ENCODE assay signal across 11 mouse cellular contexts in genomic region chr19:53259541-53259940, GRCm38 (mm10). TPM values are rescaled to one million over a fixed set of nuclear protein-coding genes. Genes with fewer than 3 reads are reported as not detected.
DNase-seq lines count a peak whose midpoint lies in the region; ATAC-seq and TF ChIP-seq lines count a peak whose summit lies in the region.
"Had no signal": no experiment of that assay in that cellular context is flagged by ENCODE, and none has a peak within 500 bp of the region (broad histone marks: within the 10 kb centered on the region; RNA-seq: fewer than 3 reads in every experiment).

No protein-coding gene starts in this region.

- 0 out of 2 replicates have a peak, but pooled peaks cover 4% of the 10 kb centered on the region for H3K4me1 ChIP-seq in lung, embryonic 14.5 days (ENCODE audit: insufficient read depth)
- no peaks in the 10 kb centered on the region for H3K4me1 ChIP-seq in lung, postnatal 0 days (ENCODE audit: insufficient read depth, low read depth, low read length)
- no peaks in the 10 kb centered on the region for H3K4me1 ChIP-seq in embryonic facial prominence, embryonic 14.5 days (ENCODE audit: control insufficient read depth, insufficient read depth, low read length)
- peaks cover 6% of the 10 kb centered on the region; the same call in 1 of the 2 replicates for H3K4me1 ChIP-seq in intestine, embryonic 15.5 days (replicated peaks)
- peaks cover 34% of the 10 kb centered on the region for H3K4me1 ChIP-seq in small intestine, adult 2 months (ENCODE audit: control insufficient read depth, insufficient read depth, insufficient read length, low read length)
- H3K4me1 ChIP-seq: embryonic facial prominence, embryonic 15.5 days had no signal

- H3K4me2 ChIP-seq in lung, embryonic 14.5 days: no peak overlapping the region
- H3K4me2 ChIP-seq in lung, postnatal 0 days (replicated peaks; ENCODE audit: low read depth, low read length): no peak overlapping the region
- no peak overlapping the region for H3K4me2 ChIP-seq in embryonic facial prominence, embryonic 14.5 days (ENCODE audit: low read depth, low read length)
- H3K4me2 ChIP-seq in intestine, embryonic 15.5 days (replicated peaks): no peak overlapping the region
- H3K4me2 ChIP-seq: embryonic facial prominence, embryonic 15.5 days; lung, embryonic 15.5 days; neural tube, embryonic 13.5 days had no signal

- 59% methylated on average over 5 of the region's 5 CpGs for WGBS in lung, embryonic 14.5 days
- 50% methylated on average over 5 of the region's 5 CpGs for WGBS in lung, postnatal 0 days
- WGBS in embryonic facial prominence, embryonic 14.5 days: 68% methylated on average over 5 of the region's 5 CpGs
- 63% methylated on average over 5 of the region's 5 CpGs for WGBS in intestine, embryonic 15.5 days
- 63% methylated on average over 5 of the region's 5 CpGs for WGBS in small intestine, adult 2 months

- no peak overlapping the region for H3K27ac ChIP-seq in lung, embryonic 14.5 days (ENCODE audit: low read depth)
- no peak overlapping the region for H3K27ac ChIP-seq in lung, postnatal 0 days (ENCODE audit: low read length)
- H3K27ac ChIP-seq in embryonic facial prominence, embryonic 14.5 days (replicated peaks; ENCODE audit: low read depth, low read length): no peak overlapping the region
- H3K27ac ChIP-seq in intestine, embryonic 15.5 days: no peak overlapping the region
- H3K27ac ChIP-seq in small intestine, adult 2 months (ENCODE audit: insufficient read depth, low read depth, low read length): peak overlapping the region; percentile 95
- H3K27ac ChIP-seq: embryonic facial prominence, embryonic 15.5 days; lung, embryonic 15.5 days; neural tube, embryonic 13.5 days had no signal

- ATAC-seq in lung, embryonic 14.5 days (ENCODE audit: insufficient read depth): peak; percentile 14; the same call in 1 of the 2 replicates
- no peak for ATAC-seq in lung, postnatal 0 days
- peak; percentile 56; the same call in 1 of the 2 replicates for ATAC-seq in embryonic facial prominence, embryonic 14.5 days (ENCODE audit: low read depth)
- ATAC-seq in intestine, embryonic 15.5 days: peak; percentile 37; the same call in 1 of the 2 replicates

- no peak overlapping the region; the same call in 1 of the 2 replicates for H3K9ac ChIP-seq in lung, embryonic 14.5 days
- H3K9ac ChIP-seq in lung, postnatal 0 days (replicated peaks; ENCODE audit: low read depth): no peak overlapping the region
- no peak overlapping the region for H3K9ac ChIP-seq in embryonic facial prominence, embryonic 14.5 days (ENCODE audit: low read depth, low read length)
- H3K9ac ChIP-seq in intestine, embryonic 15.5 days: no peak overlapping the region
- H3K9ac ChIP-seq: embryonic facial prominence, embryonic 15.5 days; lung, embryonic 15.5 days; neural tube, embryonic 13.5 days had no signal

- DNase-seq in lung, embryonic 14.5 days: no peak
- DNase-seq in lung, postnatal 0 days (ENCODE audit: low spot score): no peak
- no peak for DNase-seq in embryonic facial prominence, embryonic 14.5 days (ENCODE audit: low spot score)
- no peak for DNase-seq in layer of hippocampus, postnatal 25 days (ENCODE audit: extremely low spot score in 1 of 2, low spot score in 1 of 2)
- DNase-seq in adrenal gland, postnatal 4 days (ENCODE audit: low spot score in 2 of 2): no peak
- no peak for DNase-seq in gastrocnemius, postnatal 10 days

- no peak overlapping the region for H3K4me3 ChIP-seq in lung, embryonic 14.5 days (ENCODE audit: low read depth, low read length)
- H3K4me3 ChIP-seq in lung, postnatal 0 days (ENCODE audit: low read depth, low read length): no peak overlapping the region
- H3K4me3 ChIP-seq in embryonic facial prominence, embryonic 14.5 days (ENCODE audit: low read depth, low read length): no peak overlapping the region
- no peak overlapping the region for H3K4me3 ChIP-seq in intestine, embryonic 15.5 days (replicated peaks)
- H3K4me3 ChIP-seq in small intestine, adult 2 months (ENCODE audit: low read depth, low read length): no peak overlapping the region
- H3K4me3 ChIP-seq: embryonic facial prominence, embryonic 15.5 days; lung, embryonic 15.5 days; neural tube, embryonic 13.5 days had no signal

- TF ChIP-seq CTCF in lung, embryonic 14.5 days (IDR thresholded peaks at IDR 0.05; ENCODE audit: low read depth): no peak
- TF ChIP-seq CTCF in lung, postnatal 0 days (IDR thresholded peaks at IDR 0.05): no peak
- TF ChIP-seq CTCF in small intestine, adult 2 months (IDR thresholded peaks at IDR 0.05; ENCODE audit: extremely low read depth, insufficient read length, insufficient replicate concordance, low read depth, low read length): no peak

- no peaks in the 10 kb centered on the region for H3K27me3 ChIP-seq in lung, embryonic 14.5 days (ENCODE audit: insufficient read depth, low read length)
- H3K27me3 ChIP-seq in lung, postnatal 0 days (replicated peaks; ENCODE audit: insufficient read depth, low read length): no peaks in the 10 kb centered on the region
- no peaks in the 10 kb centered on the region for H3K27me3 ChIP-seq in embryonic facial prominence, embryonic 14.5 days (replicated peaks; ENCODE audit: control insufficient read depth, insufficient read depth, low read length)
- no peaks in the 10 kb centered on the region for H3K27me3 ChIP-seq in intestine, embryonic 15.5 days (replicated peaks)
- no peaks in the 10 kb centered on the region for H3K27me3 ChIP-seq in small intestine, adult 2 months (ENCODE audit: control insufficient read depth, insufficient read depth, low read length)
- H3K27me3 ChIP-seq: embryonic facial prominence, embryonic 15.5 days; lung, embryonic 15.5 days; neural tube, embryonic 13.5 days had no signal

- H3K36me3 ChIP-seq in lung, embryonic 14.5 days (ENCODE audit: insufficient read depth): no peaks in the 10 kb centered on the region
- no peaks in the 10 kb centered on the region for H3K36me3 ChIP-seq in lung, postnatal 0 days (ENCODE audit: insufficient read depth, low read length)
- H3K36me3 ChIP-seq in embryonic facial prominence, embryonic 14.5 days (ENCODE audit: control insufficient read depth, insufficient read depth, low read length): no peaks in the 10 kb centered on the region
- H3K36me3 ChIP-seq in intestine, embryonic 15.5 days: no peaks in the 10 kb centered on the region
- no peaks in the 10 kb centered on the region for H3K36me3 ChIP-seq in small intestine, adult 2 months (ENCODE audit: control insufficient read depth, insufficient read depth, low read length)
- H3K36me3 ChIP-seq: embryonic facial prominence, embryonic 15.5 days; lung, embryonic 15.5 days; neural tube, embryonic 13.5 days had no signal

- TF ChIP-seq POLR2A in small intestine, adult 2 months (IDR thresholded peaks at IDR 0.05; ENCODE audit: low read depth, low read length): 0 out of 2 replicates have a peak, but pooled peaks have one; percentile 9

- TF ChIP-seq EP300 in lung, postnatal 0 days (IDR thresholded peaks at IDR 0.05): no peak

- 0 out of 2 replicates have a peak, but pooled peaks cover 3% of the 10 kb centered on the region for H3K9me3 ChIP-seq in lung, embryonic 14.5 days (ENCODE audit: low read depth, low read length)
- no peaks in the 10 kb centered on the region for H3K9me3 ChIP-seq in lung, postnatal 0 days (ENCODE audit: low read length)
- 0 out of 2 replicates have a peak, but pooled peaks cover 4% of the 10 kb centered on the region for H3K9me3 ChIP-seq in embryonic facial prominence, embryonic 14.5 days (ENCODE audit: control insufficient read depth, low read length)
- H3K9me3 ChIP-seq in intestine, embryonic 15.5 days: no peaks in the 10 kb centered on the region
- H3K9me3 ChIP-seq: embryonic facial prominence, embryonic 15.5 days; lung, embryonic 15.5 days; neural tube, embryonic 13.5 days had no signal

RNA-seq across cellular contexts. Expression of gene Mxi1, which starts 50.8 kb away (rescaled TPM):
- 36.7 and 38.3 TPM in 2 replicates for polyA plus RNA-seq in lung, embryonic 14.5 days (2014; fragmentation: Nextera tagmentation; extraction: Ambion mirVana)
- 40.4 and 43.0 TPM in 2 replicates for polyA plus RNA-seq in lung, postnatal 0 days (2015; fragmentation: Nextera tagmentation; extraction: Ambion mirVana)
- 36.0 and 36.6 TPM in 2 replicates for polyA plus RNA-seq in embryonic facial prominence, embryonic 14.5 days (2014; fragmentation: Nextera tagmentation; extraction: Ambion mirVana)
- 34.0 and 34.5 TPM in 2 replicates for polyA plus RNA-seq in intestine, embryonic 15.5 days (2015; fragmentation: Nextera tagmentation; extraction: Ambion mirVana)
- 30.7 and 66.0 TPM in 2 replicates for polyA plus RNA-seq in small intestine, adult 2 months (2012; rRNA removed)
- 10 to 100 TPM; 57.7 to 68.2 TPM for total RNA-seq in layer of hippocampus, postnatal 25 days (2021)
- 10 to 100 TPM; 38.1 to 40.5 TPM for total RNA-seq in adrenal gland, postnatal 4 days (2021)
- 10 to 100 TPM; 27.7 to 31.0 TPM for total RNA-seq in gastrocnemius, postnatal 10 days (2021)
